Mouse (Mus musculus): Measurements from ENCODE around the gene Hnrnpa2b1. TPM values are rescaled to one million over a fixed set of nuclear protein-coding genes. Genes with fewer than 3 reads are reported as not detected.

Gene Hnrnpa2b1
- polyA plus RNA-seq, 1 experiment: 105 TPM

DNA sequence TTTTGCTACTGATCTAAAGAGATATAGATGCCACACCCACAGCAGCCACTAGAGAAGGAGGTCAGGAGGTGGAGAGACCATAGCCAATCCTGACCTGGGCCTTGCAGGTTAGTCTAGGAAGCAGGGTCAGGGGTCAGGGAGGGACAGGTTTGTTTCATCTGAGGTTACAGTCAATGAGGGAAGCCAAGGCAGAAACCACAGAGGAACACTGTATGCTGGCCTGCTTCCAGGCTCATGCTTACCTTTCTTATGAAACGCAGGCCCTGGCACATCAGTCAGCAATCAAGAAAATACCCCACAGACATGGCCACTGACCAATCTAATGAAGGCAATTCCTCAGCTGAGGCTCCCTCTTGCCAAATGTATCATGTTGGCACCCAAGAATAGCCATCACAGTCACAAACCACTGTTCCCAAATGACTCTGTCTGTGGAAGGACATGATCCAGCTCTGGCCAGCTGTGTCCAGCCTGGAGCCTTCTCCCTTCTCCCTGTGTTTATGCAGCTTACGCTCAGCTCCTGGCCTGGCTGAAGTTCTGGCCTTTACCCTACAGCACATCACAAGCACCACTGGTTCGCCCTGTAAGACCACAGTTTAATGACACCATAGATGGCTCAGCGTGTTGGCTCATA, 52.3 kb downstream of the Hnrnpa2b1 start:
- peak; percentile 99 for DNase-seq (ENCODE audit: low read depth)

DNA sequence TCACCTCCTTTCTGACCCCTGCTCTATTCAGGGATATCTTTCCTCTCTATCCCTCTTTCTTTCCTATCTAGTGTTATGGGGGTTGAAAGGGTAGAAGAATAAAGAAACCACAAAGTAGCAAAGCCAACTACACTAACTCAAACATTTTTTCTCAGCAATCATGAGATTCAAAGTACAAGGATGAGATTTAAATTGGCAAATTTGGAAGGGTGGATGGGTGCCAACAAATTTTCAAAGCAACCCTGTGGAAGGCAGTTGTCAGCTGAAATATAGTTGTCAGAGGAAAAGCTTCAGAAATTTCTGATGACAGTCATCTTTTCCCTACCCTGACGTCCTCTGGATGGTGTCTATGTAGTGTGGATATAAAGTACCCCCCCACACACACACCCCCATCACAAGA, 53.3 kb downstream of the Hnrnpa2b1 start:
- no peak for DNase-seq (ENCODE audit: low read depth)

Other genes starting within 250 kb of the Hnrnpa2b1 start
- 9.6 and 16.9 TPM in 2 replicates for gene Nfe2l3, start 37.2 kb downstream of the Hnrnpa2b1 start, polyA plus RNA-seq (2012; rRNA removed)
- gene Cbx3, start 466 bp upstream of the Hnrnpa2b1 start, polyA plus RNA-seq (2012; rRNA removed): 10.2 and 16.3 TPM in 2 replicates
- gene Snx10, start 54.0 kb upstream of the Hnrnpa2b1 start, polyA plus RNA-seq (2012; rRNA removed): 6.1 and 8.8 TPM in 2 replicates